Mouse (Mus musculus): ENCODE measurements around the gene Rreb1. TPM values are rescaled to one million over a fixed set of nuclear protein-coding genes. Genes with fewer than 3 reads are reported as not detected.

The Rreb1 gene
- total RNA-seq, 2 experiments from 2014 or later = 46.7 to 61.8 TPM

DNA sequence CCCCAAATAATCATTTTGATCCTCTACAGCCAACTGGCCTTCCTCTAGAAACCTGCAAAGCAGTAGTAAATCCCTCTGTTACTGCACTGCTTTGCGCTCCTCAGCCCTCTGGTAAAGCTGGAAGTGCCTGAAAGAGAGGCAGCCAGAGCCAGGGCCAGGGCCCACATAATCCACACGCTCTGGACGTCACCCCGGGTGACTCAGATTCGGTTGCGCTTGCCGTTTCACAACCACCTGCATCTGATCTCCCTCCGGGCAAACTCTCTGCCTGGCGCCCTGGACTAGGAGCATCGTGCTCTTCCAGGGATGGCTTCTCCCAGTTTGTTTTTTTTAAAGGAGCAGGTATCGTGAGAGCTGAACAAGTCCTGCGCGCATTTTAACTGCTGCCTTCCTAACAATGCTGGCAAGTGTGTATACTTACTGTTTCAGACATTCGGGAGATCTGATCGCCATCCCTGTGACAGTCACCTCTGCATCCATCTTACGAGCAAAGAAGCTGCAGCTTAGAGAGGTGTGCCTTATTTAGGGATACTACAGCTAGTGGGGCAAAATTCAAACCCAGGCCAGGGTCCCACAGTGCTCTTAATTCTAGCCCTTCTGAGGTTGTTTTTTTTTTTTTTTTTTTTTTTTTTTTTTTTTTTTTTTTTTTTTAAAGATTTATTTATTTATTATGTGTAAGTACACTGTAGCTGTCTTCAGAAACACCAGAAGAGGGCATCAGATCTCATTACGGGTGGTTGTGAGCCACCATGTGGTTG lies 69.6 kb downstream of the Rreb1 start:
- peak; percentile 46 to 49 for DNase-seq

GRCm38 (mm10) chr13:37848438-37848837 lies 70.2 kb downstream of the Rreb1 start:
- DNase-seq = no peak
- intact Hi-C loops (cut with DNase I) = no loop called here

More for the DNA sequence above, 69.6 kb downstream of the Rreb1 start:
- intact Hi-C loops (cut with DNase I) = no loop called here

- no peak for DNase-seq
- intact Hi-C loops (cut with DNase I) = no loop called here
Observed at GRCm38 (mm10) chr13:37851617-37852016, 73.4 kb downstream of the Rreb1 start.

- intact Hi-C loops (cut with DNase I) = no loop called here
- DNase-seq = no peak
Observed at GRCm38 (mm10) chr13:37852850-37853249, 74.7 kb downstream of the Rreb1 start.

DNA sequence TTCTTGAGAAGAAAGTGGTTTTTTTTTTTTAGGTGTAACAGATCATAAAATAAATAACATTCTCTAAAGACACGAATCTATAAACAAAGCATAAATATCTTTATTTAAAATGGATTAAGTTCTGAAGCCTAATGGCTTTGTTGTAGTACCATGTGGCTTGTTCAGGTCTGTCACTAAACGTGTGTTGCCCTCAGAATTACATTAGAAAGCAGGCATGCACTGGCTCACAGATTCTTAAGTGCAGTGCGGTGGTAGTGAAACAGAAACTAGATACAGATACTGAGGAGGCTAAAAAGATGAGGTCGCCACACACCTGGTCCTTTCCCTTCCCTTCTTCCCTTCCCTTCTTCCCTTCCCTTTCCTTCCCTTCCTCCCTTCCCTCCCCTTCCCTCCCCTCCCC lies 75.2 kb downstream of the Rreb1 start:
- no peak for DNase-seq
- intact Hi-C loops (cut with DNase I) = no loop called here

GRCm38 (mm10) chr13:37854031-37854431 lies 75.8 kb downstream of the Rreb1 start:
- intact Hi-C loops (cut with DNase I) = no loop called here

GRCm38 (mm10) chr13:37854455-37855220 lies 76.4 kb downstream of the Rreb1 start:
- intact Hi-C loops (cut with DNase I) = no loop called here
- DNase-seq = no peak

More at GRCm38 (mm10) chr13:37854031-37854431, 75.8 kb downstream of the Rreb1 start:
- DNase-seq = peak; percentile 52 to 53

DNA sequence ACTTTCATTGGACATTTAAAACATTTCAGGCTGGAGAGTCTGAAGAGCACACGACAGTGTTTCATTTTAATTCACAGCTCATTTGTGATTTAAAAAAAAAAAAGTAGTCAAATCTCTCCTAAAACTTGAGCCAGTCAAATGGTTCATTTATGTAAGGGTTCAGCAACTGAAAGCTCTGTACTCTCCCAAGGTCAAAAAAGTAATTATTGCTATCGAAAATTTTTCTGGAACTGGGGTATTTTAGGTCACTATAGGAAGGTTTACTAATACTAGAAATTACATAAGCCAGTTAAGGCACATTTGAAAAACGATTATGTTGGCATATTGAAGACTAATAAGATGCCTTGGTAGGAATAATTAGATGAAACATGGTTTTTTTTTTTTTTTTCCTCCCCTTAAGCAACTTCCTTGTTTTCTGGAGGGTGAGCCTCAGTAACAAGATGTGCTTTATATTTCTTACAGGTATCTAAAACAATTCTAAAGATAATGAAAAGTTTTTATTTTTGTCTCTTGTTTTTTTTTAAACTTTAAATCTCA lies 77.1 kb downstream of the Rreb1 start:
- DNase-seq = no peak
- intact Hi-C loops (cut with DNase I) = no loop called here

DNA sequence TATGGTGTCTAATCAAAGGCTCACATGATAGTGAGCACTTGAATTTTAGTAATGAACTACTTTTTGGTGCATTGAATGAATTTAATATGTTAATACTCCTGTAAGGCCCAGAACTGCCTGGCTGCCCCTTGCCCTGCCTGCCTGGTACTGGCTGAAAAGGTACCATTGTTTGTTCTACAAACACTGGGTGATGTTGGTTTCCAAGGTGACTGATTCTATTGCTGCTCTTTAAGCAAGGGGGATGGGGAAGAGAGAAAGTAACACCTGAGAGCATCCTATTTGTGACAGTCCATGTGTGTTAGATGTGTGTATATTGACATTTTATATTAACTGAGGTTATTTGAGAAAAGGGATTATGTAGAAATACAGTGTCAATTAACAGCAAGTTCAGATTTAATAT lies 77.6 kb downstream of the Rreb1 start:
- intact Hi-C loops (cut with DNase I) = loop anchor here (2.0 kb wide), 1 partner anchor 29 kb away; no protein-coding TSS in a partner anchor
- DNase-seq = no peak

GRCm38 (mm10) chr13:37856537-37856936 lies 78.3 kb downstream of the Rreb1 start:
- intact Hi-C loops (cut with DNase I) = loop anchor here (2.0 kb wide), 1 partner anchor 30 kb away; no protein-coding TSS in a partner anchor
- no peak for DNase-seq

DNA sequence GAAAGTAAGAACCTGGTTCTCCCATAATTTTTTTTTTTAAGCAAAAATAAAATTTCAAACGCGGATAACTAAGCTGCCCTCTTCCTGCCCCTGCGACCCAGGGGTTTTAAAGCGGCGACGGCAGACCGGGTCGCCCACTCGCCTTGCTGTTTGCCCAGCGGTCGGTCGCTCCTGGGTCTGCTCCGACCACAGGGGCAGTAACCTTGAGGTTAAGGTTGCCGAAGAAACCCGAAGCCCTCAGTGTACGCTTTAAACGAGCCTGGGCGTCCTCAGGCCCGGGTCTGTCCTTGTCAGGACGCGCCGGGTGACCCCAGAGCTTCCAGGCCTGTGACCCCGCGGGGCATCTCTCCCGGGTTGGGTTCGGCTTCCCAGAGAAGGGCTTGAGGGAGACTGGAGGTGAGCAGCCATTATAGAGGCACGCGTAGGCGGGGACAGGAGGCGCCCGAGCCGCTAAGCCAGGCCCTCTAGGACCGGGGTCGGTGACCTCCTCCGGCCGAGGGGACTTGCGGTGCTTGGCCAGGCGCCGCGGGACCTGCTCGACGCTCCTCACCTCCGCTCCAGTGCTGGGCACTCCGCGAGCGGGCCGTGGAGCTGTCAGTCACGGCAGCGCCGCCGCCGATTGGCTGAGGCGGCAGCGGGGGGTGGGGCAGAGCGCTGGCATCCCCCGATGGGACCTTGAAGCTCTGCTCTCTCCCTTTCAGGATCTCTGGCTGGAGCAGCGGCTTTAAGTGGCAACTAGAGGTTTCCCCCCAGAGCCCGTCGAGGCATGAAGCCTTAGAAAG lies 79.3 kb downstream of the Rreb1 start:
- intact Hi-C loops (cut with DNase I) = loop anchor here (2.0 kb wide), 1 partner anchor 31 kb away; no protein-coding TSS in a partner anchor

DNA sequence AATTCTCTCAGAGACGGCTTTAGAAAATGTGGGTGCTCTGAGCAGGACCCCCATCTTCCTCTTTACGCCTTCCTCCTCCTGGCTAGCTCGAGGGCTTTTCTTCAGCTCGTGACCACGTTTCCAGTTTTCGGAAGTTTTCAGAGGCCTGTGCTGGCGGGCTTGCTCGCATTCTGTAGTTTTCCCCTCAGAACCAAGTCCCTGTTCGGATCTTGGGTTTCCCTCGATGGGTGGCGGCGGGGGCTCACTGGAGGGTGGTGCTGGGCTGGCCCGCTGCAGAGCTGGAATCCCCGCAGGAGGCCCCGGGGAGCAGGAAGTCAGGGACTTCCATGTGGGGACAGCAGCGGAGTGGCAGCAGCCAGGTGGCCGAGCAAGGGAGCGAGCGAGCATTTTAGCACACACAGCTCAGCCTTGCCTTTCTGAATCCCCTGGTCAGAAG lies 79.9 kb downstream of the Rreb1 start:
- intact Hi-C loops (cut with DNase I) = no loop called here
- no peak for DNase-seq

More for the DNA sequence above, 79.3 kb downstream of the Rreb1 start:
- peak; percentile 96 to 97 for DNase-seq

DNA sequence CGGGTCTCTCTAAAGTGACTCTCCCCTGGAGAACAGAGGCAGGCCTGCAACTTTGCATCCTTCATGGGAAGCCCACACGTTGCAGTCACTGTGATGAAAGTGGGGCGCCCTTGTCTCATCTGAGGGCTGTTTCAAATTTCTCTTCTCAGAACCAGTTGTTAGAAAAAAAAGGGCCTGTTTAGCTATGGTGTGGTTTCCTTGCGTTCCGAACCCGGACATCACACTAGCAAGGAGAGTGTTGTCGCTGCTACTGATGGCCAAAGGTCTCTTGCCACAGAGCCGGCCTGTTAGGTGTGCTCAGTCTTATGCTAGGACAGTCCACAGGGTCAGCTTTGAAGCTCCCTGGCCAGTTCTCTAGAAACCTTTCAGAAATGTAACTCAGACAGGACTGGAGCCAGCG lies 80.3 kb downstream of the Rreb1 start:
- intact Hi-C loops (cut with DNase I) = no loop called here
- DNase-seq = no peak

DNA sequence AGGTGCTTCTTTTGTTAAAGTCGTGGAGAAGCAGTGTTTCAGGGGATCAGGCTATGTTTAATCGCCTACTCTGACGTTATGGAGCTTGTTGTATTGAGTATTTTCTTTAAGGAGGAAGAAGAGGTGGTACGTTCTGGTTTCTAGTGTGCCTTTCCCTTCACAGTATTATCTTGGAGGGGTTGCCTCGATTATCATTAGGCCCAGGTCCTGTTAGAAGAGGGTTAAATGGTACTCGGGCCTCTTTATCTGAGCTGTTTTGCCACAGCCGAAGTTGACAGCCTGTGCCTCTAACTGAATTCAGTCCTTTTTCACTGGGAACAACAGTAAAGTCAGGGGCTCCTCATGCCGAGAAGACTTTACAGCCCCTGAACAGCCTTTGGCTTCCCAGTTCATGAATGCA lies 81.6 kb downstream of the Rreb1 start:
- intact Hi-C loops (cut with DNase I) = no loop called here
- DNase-seq = no peak

- DNase-seq = no peak
- intact Hi-C loops (cut with DNase I) = no loop called here
Observed at GRCm38 (mm10) chr13:37860204-37860603, 82.0 kb downstream of the Rreb1 start.

- intact Hi-C loops (cut with DNase I) = no loop called here
- no peak for DNase-seq
Observed at GRCm38 (mm10) chr13:37860789-37861188, 82.6 kb downstream of the Rreb1 start.

- DNase-seq = no peak
- intact Hi-C loops (cut with DNase I) = no loop called here
Observed at GRCm38 (mm10) chr13:37862492-37862891, 84.3 kb downstream of the Rreb1 start.

GRCm38 (mm10) chr13:37863643-37864042 lies 85.4 kb downstream of the Rreb1 start:
- intact Hi-C loops (cut with DNase I) = no loop called here
- DNase-seq = no peak

DNA sequence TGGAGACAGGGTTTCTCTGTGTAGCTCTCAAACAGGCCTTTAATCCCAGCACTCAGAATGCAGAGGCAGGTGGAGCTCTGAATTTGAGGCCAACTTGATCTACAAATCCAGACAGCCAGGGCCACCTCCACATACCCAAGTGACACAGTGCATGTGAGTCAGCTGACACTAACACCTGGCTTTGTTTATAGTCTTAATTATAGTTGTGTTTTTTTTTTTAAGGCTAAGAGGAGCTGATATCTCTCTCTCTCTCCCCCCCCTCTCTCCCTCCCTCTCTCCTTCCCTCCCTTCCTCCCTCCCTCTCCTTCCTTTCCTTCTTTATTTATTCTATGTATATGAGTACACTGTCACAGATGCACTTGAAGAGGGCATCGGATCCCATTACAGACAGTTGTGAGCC lies 86.5 kb downstream of the Rreb1 start:
- DNase-seq = no peak
- intact Hi-C loops (cut with DNase I) = no loop called here

- intact Hi-C loops (cut with DNase I) = no loop called here
- no peak for DNase-seq
Observed at GRCm38 (mm10) chr13:37866296-37866695, 88.1 kb downstream of the Rreb1 start.

DNA sequence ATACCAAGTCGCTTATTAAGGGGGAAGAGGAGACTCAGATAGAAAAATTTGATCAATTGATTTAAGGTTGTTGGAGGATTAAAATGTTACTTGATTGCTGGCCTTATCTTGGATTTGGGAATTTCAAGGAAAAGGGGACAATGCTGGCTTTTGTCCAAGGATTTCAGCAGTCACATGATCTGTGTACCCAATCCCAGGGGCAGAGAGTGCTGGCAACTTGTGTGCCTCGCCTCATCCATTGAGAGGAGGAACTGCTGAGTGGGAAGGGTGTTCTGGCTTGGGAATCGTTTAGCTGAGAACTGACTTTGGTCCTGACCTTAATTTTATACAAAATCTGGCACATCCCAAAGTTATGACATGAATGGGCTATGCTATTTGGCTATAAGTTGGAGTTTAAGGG lies 88.6 kb downstream of the Rreb1 start:
- intact Hi-C loops (cut with DNase I) = no loop called here
- no peak for DNase-seq
